8 mouse cellular contexts compared by ENCODE assay signal in the genomic region with DNA sequence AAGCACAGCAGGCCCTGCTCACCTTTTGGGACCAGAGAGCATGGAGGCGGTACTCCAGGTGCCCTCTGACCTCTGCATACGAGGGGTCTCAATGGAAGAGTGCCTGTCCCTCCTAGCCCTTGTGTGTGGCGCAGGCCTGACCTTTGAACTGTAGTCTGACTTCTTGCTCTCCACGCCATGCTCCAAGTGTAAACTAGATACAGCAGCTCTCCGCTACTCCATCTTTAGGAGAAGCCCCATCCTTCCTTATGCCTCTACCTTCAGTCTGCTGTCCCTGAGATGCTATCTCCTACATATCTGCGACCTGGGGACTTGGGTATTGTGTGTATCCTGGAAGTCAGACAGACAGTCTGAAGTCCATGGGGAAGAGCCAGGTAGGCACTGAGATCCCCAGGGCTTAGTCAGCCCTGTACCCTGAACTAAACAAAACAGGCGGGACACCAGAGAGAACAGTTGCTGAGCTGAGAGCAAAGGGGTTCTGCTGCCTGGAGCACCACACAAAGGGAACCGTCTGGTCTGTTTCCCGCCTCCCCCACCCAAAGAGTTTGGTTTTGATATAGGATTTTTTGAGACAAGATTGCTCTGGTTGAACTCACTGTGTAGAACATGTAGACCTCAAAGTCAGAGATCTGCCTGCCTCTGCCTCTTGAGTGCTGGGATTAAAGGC. TPM values are rescaled to one million over a fixed set of nuclear protein-coding genes. Genes with fewer than 3 reads are reported as not detected.
DNase-seq lines count a peak whose midpoint lies in the region; ATAC-seq and TF ChIP-seq lines count a peak whose summit lies in the region.

No protein-coding gene starts in this region.

- DNase-seq in gastrocnemius, adult 2 months: no peak
- DNase-seq in gastrocnemius, postnatal 4 days (ENCODE audit: low spot score in 2 of 2): no peak
- peak; percentile 28 for DNase-seq in A20 (ENCODE audit: low read depth, low spot score)
- DNase-seq in urinary bladder, postnatal 4 days (ENCODE audit: low spot score in 2 of 2): no peak
- DNase-seq in frontal cortex, postnatal 25 days (ENCODE audit: low spot score in 2 of 2): no peak
- DNase-seq in lung, postnatal 4 days: no peak

- peaks cover 59% of the 10 kb centered on the region for H3K36me3 ChIP-seq in forebrain, embryonic 12.5 days (replicated peaks)
- H3K36me3 ChIP-seq in liver, embryonic 12.5 days: peaks cover 64% of the 10 kb centered on the region

- intact Hi-C loops in gastrocnemius, adult 2 months (cut with DNase I): no loop called here

- ATAC-seq in forebrain, embryonic 12.5 days (ENCODE audit: low FRiP score): no peak
- no peak for ATAC-seq in liver, embryonic 12.5 days

- WGBS in forebrain, embryonic 12.5 days: 75% methylated on average over 9 of the region's 9 CpGs
- 72% methylated on average over 9 of the region's 9 CpGs for WGBS in liver, embryonic 12.5 days (ENCODE audit: insufficient replicate concordance)

- no peaks in the 10 kb centered on the region for H3K27me3 ChIP-seq in forebrain, embryonic 12.5 days
- H3K27me3 ChIP-seq in liver, embryonic 12.5 days (replicated peaks): no peaks in the 10 kb centered on the region

- TF ChIP-seq CTCF in gastrocnemius, adult 2 months (IDR thresholded peaks at IDR 0.05): no peak

- peaks cover 49% of the 10 kb centered on the region for H3K4me1 ChIP-seq in forebrain, embryonic 12.5 days
- H3K4me1 ChIP-seq in liver, embryonic 12.5 days: peaks cover 65% of the 10 kb centered on the region

- H3K4me2 ChIP-seq in forebrain, embryonic 12.5 days: peak overlapping the region; percentile 94
- H3K4me2 ChIP-seq in liver, embryonic 12.5 days: peak overlapping the region; percentile 96

- H3K9me3 ChIP-seq in forebrain, embryonic 12.5 days: no peaks in the 10 kb centered on the region
- H3K9me3 ChIP-seq in liver, embryonic 12.5 days (replicated peaks): no peaks in the 10 kb centered on the region

- 0 out of 2 replicates have a peak overlapping the region, but pooled peaks have one; percentile 83 for H3K9ac ChIP-seq in forebrain, embryonic 12.5 days
- no peak overlapping the region; the same call in 1 of the 2 replicates for H3K9ac ChIP-seq in liver, embryonic 12.5 days

- peak overlapping the region; percentile 77 for H3K4me3 ChIP-seq in gastrocnemius, adult 2 months
- peak overlapping the region; percentile 59; the same call in 1 of the 2 replicates for H3K4me3 ChIP-seq in forebrain, embryonic 12.5 days (replicated peaks)
- H3K4me3 ChIP-seq in liver, embryonic 12.5 days: peak overlapping the region; percentile 65

- peak overlapping the region; percentile 92 for H3K27ac ChIP-seq in gastrocnemius, adult 2 months
- H3K27ac ChIP-seq in forebrain, embryonic 12.5 days: no peak overlapping the region
- peak overlapping the region; percentile 71 for H3K27ac ChIP-seq in liver, embryonic 12.5 days

RNA-seq across cellular contexts. Expression of a gene that starts 1.7 kb away (rescaled TPM):
- total RNA-seq in gastrocnemius, adult 2 months (2021): 10 to 100 TPM; 18.6 to 26.1 TPM
- total RNA-seq in gastrocnemius, postnatal 4 days (2021): 10 to 100 TPM; 16.4 to 25.2 TPM
- polyA plus RNA-seq in forebrain, embryonic 12.5 days (2016; fragmentation: Nextera tagmentation; extraction: Ambion mirVana): 57.4 and 60.9 TPM in 2 replicates
- 26.0 and 27.1 TPM in 2 replicates for polyA plus RNA-seq in liver, embryonic 12.5 days (2016; fragmentation: Nextera tagmentation; extraction: Ambion mirVana)

RNA-seq across cellular contexts. Expression of a gene that starts 6.7 kb away (rescaled TPM):
- total RNA-seq in gastrocnemius, adult 2 months (2021): under 1 TPM; 0.28 to 0.31 TPM
- under 1 TPM; 0.34 to 0.49 TPM for total RNA-seq in gastrocnemius, postnatal 4 days (2021)
- polyA plus RNA-seq in forebrain, embryonic 12.5 days (2016; fragmentation: Nextera tagmentation; extraction: Ambion mirVana): 20.5 and 22.5 TPM in 2 replicates
- 0.10 and 0.16 TPM in 2 replicates for polyA plus RNA-seq in liver, embryonic 12.5 days (2016; fragmentation: Nextera tagmentation; extraction: Ambion mirVana)

RNA-seq across cellular contexts. Expression of a gene that starts 7.8 kb away (rescaled TPM):
- total RNA-seq in gastrocnemius, adult 2 months (2021): under 1 TPM; 0.08 to 0.20 TPM
- 1 to 10 TPM; 4.0 to 4.5 TPM for total RNA-seq in gastrocnemius, postnatal 4 days (2021)
- 16.9 and 18.8 TPM in 2 replicates for polyA plus RNA-seq in forebrain, embryonic 12.5 days (2016; fragmentation: Nextera tagmentation; extraction: Ambion mirVana)
- polyA plus RNA-seq in liver, embryonic 12.5 days (2016; fragmentation: Nextera tagmentation; extraction: Ambion mirVana): 17.3 and 17.7 TPM in 2 replicates

RNA-seq across cellular contexts. Expression of a gene that starts 11.2 kb away (rescaled TPM):
- total RNA-seq in gastrocnemius, adult 2 months (2021): 100 to 1,000 TPM; 567 to 623 TPM
- 1,000 to 10,000 TPM; 1,111 to 1,331 TPM for total RNA-seq in gastrocnemius, postnatal 4 days (2021)
- polyA plus RNA-seq in forebrain, embryonic 12.5 days (2016; fragmentation: Nextera tagmentation; extraction: Ambion mirVana): 950 and 986 TPM in 2 replicates
- 1,288 and 1,344 TPM in 2 replicates for polyA plus RNA-seq in liver, embryonic 12.5 days (2016; fragmentation: Nextera tagmentation; extraction: Ambion mirVana)

RNA-seq across cellular contexts. Expression of a gene that starts 19.0 kb away (rescaled TPM):
- 100 to 1,000 TPM; 345 to 348 TPM for total RNA-seq in gastrocnemius, adult 2 months (2021)
- total RNA-seq in gastrocnemius, postnatal 4 days (2021): 100 to 1,000 TPM in 1 of 2 experiments, 10 to 100 TPM in 1; 98.6 to 133 TPM
- polyA plus RNA-seq in forebrain, embryonic 12.5 days (2016; fragmentation: Nextera tagmentation; extraction: Ambion mirVana): 16.2 and 18.3 TPM in 2 replicates
- polyA plus RNA-seq in liver, embryonic 12.5 days (2016; fragmentation: Nextera tagmentation; extraction: Ambion mirVana): 16.6 and 17.8 TPM in 2 replicates

Comparison
In these comparisons a context has a peak if more than half of its experiments do, and no peak if none do; other contexts are left out.
1. RNA of a gene that starts 7.8 kb away (total RNA-seq): 4.0 to 4.5 TPM in gastrocnemius, postnatal 4 days; 0.08 to 0.20 TPM in gastrocnemius, adult 2 months; every median in the first group is over 4 times any median in the second.
2. Peak in every context shown above with its lines, with median percentiles within 50 percentile points of each other: H3K4me3 ChIP-seq.